Mouse (Mus musculus) spleen, postnatal 14 days (tissue): ENCODE results near the gene Rhox3c.
"Not testable (repeated sequence)": the region's sequence is repeated elsewhere in the genome, so short reads cannot be mapped to it uniquely, and the experiment has no call there.

Experiments used
- DNase-seq, 2 experiments: peaks; one replicate each; pipeline ENCODE4 v3.0.0; 2021 to 2022; ENCODE audit warnings: low spot score in 2 of 2

Rhox3c gene

DNA sequence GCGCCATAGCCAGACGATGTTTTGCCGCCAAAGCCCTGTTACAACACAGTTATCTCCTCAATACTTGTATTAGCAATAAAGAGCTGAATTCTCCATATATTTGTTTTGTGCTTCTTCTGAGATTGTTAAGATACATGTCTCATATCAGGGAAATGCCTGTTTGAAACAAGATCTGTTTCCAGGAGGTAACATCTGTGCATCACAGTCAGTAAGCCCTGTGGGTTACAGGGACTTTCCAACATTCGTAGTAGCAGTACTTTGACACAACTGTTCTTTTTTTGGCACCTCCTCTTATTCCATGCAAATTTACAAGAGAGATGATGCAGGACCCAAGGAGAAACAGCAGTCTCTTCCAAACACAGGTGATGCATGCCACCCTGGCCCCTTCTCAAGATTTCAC is at the start of gene Rhox3c:
Gene Rhox3c (plus strand): TSS at position 301 of the 400 bp plus-strand sequence.
- not testable (repeated sequence) for DNase-seq

DNA sequence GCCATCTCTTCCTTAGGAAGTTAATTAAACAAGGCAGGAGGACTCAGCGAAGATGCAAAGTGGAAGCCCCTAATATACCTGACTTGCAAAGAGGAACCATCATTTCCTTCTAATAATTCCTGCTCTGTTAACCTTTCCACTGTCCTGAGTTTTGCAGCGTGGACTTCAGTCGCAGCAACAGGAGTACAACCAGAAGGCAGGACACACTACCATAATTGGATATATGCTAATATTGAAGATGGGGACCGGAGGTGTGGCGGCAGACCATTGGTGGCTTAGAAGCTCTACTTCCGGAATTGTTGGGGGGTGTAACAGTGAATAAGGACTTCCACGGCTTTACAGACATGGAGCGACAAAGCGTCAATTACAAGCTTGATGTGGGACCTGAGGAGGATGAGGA is 46.6 kb upstream of the Rhox3c start, which contains the start of gene Rhox2b:
Gene Rhox2b (plus strand): TSS at position 301 of the 400 bp plus-strand sequence.
- not testable (repeated sequence) for DNase-seq

- DNase-seq = not testable (repeated sequence)
Observed at GRCm38 (mm10) chrX:37432194-37432593, 26.2 kb upstream of the Rhox3c start, which contains the start of gene Rhox4b. Gene Rhox4b, plus strand, starts transcription at chrX:37432494.

DNA sequence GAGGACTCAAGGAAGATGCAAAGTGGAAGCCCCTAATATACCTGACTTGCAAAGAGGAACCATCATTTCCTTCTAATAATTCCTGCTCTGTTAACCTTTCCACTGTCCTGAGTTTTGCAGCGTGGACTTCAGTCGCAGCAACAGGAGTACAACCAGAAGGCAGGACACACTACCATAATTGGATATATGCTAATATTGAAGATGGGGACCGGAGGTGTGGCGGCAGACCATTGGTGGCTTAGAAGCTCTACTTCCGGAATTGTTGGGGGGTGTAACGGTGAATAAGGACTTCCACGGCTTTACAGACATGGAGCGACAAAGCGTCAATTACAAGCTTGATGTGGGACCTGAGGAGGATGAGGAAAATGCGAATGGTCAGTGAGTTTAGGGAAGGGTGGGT is 5.0 kb upstream of the Rhox3c start, which contains the start of gene Rhox2c:
Gene Rhox2c (plus strand): TSS at position 301 of the 400 bp plus-strand sequence.
- DNase-seq = not testable (repeated sequence)

- not testable (repeated sequence) for DNase-seq
Observed at GRCm38 (mm10) chrX:37480037-37480436, 21.7 kb downstream of the Rhox3c start, which contains the start of gene Rhox4c. Gene Rhox4c, plus strand, starts transcription at chrX:37480337.

DNA sequence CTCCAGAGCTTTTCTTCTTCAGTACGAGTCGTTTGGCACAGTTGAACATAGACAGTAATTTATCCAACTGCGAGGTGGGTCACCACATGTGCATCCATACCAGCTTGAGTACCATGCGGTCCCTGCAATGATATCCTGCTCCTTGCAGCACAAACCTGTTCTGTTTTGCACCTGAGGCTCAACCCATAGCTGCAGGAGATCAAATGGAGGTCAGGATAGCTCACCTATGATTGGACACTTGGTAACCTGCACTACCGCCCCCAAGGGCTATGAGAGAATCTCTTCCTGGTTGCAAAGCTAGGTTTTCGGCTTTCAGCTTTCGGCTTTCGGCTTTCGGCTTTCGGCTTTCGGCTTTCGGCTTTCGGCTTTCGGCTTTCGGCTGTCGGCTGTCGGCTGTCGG is 55.7 kb downstream of the Rhox3c start, which contains the start of gene Rhox4d:
Gene Rhox4d (plus strand): TSS at position 301 of the 400 bp plus-strand sequence.
- DNase-seq = not testable (repeated sequence)
